Mouse (Mus musculus): ENCODE measurements around the gene Tspo. TPM values are rescaled to one million over a fixed set of nuclear protein-coding genes. Genes with fewer than 3 reads are reported as not detected.

The Tspo gene
- total RNA-seq, 2 experiments from 2014 or later: 119 to 209 TPM

GRCm38 (mm10) chr15:83541647-83542287 is 21.6 kb upstream of the Tspo start:
- no peak for ATAC-seq (ENCODE audit: poor library complexity, severe bottlenecking)

GRCm38 (mm10) chr15:83546029-83546428 is 17.4 kb upstream of the Tspo start:
- ATAC-seq (ENCODE audit: poor library complexity, severe bottlenecking): no peak

GRCm38 (mm10) chr15:83547144-83547543 is 16.2 kb upstream of the Tspo start:
- ATAC-seq (ENCODE audit: poor library complexity, severe bottlenecking): no peak

GRCm38 (mm10) chr15:83550137-83550536 is 13.3 kb upstream of the Tspo start:
- no peak for ATAC-seq (ENCODE audit: poor library complexity, severe bottlenecking)

GRCm38 (mm10) chr15:83553831-83554230 is 9.6 kb upstream of the Tspo start:
- no peak for ATAC-seq (ENCODE audit: poor library complexity, severe bottlenecking)

GRCm38 (mm10) chr15:83555161-83555974 is 8.0 kb upstream of the Tspo start:
- ATAC-seq (ENCODE audit: poor library complexity, severe bottlenecking): peak; percentile 91

GRCm38 (mm10) chr15:83560941-83561477 is 2.4 kb upstream of the Tspo start:
- peak; percentile 33 for ATAC-seq (ENCODE audit: poor library complexity, severe bottlenecking)

GRCm38 (mm10) chr15:83562626-83563270 is 644 bp upstream of the Tspo start:
- peak; percentile 64 for ATAC-seq (ENCODE audit: poor library complexity, severe bottlenecking)

GRCm38 (mm10) chr15:83563857-83564651 is 662 bp downstream of the Tspo start:
- ATAC-seq (ENCODE audit: poor library complexity, severe bottlenecking): peak; percentile 46

- ATAC-seq (ENCODE audit: poor library complexity, severe bottlenecking): no peak
Observed at GRCm38 (mm10) chr15:83565434-83565833, 2.0 kb downstream of the Tspo start.

GRCm38 (mm10) chr15:83566006-83566405 is 2.6 kb downstream of the Tspo start:
- ATAC-seq (ENCODE audit: poor library complexity, severe bottlenecking): no peak

- ATAC-seq (ENCODE audit: poor library complexity, severe bottlenecking): no peak
Observed at GRCm38 (mm10) chr15:83567728-83568127, 4.3 kb downstream of the Tspo start.

GRCm38 (mm10) chr15:83568544-83568943 is 5.2 kb downstream of the Tspo start:
- ATAC-seq (ENCODE audit: poor library complexity, severe bottlenecking): no peak

- ATAC-seq (ENCODE audit: poor library complexity, severe bottlenecking): no peak
Observed at GRCm38 (mm10) chr15:83569682-83570081, 6.3 kb downstream of the Tspo start.

- ATAC-seq (ENCODE audit: poor library complexity, severe bottlenecking): peak; percentile 59; the same call in 1 of the 2 replicates
Observed at GRCm38 (mm10) chr15:83570641-83571040, 7.2 kb downstream of the Tspo start.

- no peak for ATAC-seq (ENCODE audit: poor library complexity, severe bottlenecking)
Observed at GRCm38 (mm10) chr15:83571636-83572035, 8.2 kb downstream of the Tspo start.

GRCm38 (mm10) chr15:83572132-83572531 is 8.7 kb downstream of the Tspo start:
- no peak for ATAC-seq (ENCODE audit: poor library complexity, severe bottlenecking)

GRCm38 (mm10) chr15:83573606-83574005 is 10.2 kb downstream of the Tspo start:
- no peak for ATAC-seq (ENCODE audit: poor library complexity, severe bottlenecking)

- ATAC-seq (ENCODE audit: poor library complexity, severe bottlenecking): no peak
Observed at GRCm38 (mm10) chr15:83574731-83575351, 11.4 kb downstream of the Tspo start.

- ATAC-seq (ENCODE audit: poor library complexity, severe bottlenecking): no peak
Observed at GRCm38 (mm10) chr15:83575543-83575942, 12.2 kb downstream of the Tspo start.

Data from megakaryocyte, adult 5-6 weeks (primary cell).